Mouse (Mus musculus) CD4-positive, CD25-positive, alpha-beta regulatory T cell, adult 4 months (primary cell): ENCODE results near the gene Smarca2. TPM values are rescaled to one million over a fixed set of nuclear protein-coding genes. Genes with fewer than 3 reads are reported as not detected.

Experiments
- ATAC-seq: one replicate; pipeline ENCODE4 v1.8.0; 2017
- polyA plus RNA-seq, 2 experiments: library from polyadenylated mRNA; unstranded; fragments of 100-300 nt; shearing (Covaris generic); gene quantifications; one replicate each; pipeline ENCODE4 v1.2.1; 2017

Smarca2 gene
- 10 to 100 TPM; 40.8 to 49.9 TPM for polyA plus RNA-seq

- peak; percentile 83 for ATAC-seq
These were observed at the start of gene Smarca2 for GRCm38 (mm10) chr19:26604755-26605300. Gene Smarca2 (plus strand): TSS chr19:26605050.

- ATAC-seq = no peak
These were observed 40.0 kb upstream of the Smarca2 start for GRCm38 (mm10) chr19:26564850-26565249.

- ATAC-seq = no peak
These were observed 38.7 kb upstream of the Smarca2 start for GRCm38 (mm10) chr19:26566109-26566508.

GRCm38 (mm10) chr19:26568236-26568635, 36.6 kb upstream of the Smarca2 start:
- no peak for ATAC-seq

GRCm38 (mm10) chr19:26568941-26569340, 35.9 kb upstream of the Smarca2 start:
- ATAC-seq = no peak

GRCm38 (mm10) chr19:26569461-26569860, 35.4 kb upstream of the Smarca2 start:
- no peak for ATAC-seq

GRCm38 (mm10) chr19:26579645-26580044, 25.2 kb upstream of the Smarca2 start:
- ATAC-seq = no peak

- ATAC-seq = no peak
These were observed 24.8 kb upstream of the Smarca2 start for GRCm38 (mm10) chr19:26580061-26580460.

- no peak for ATAC-seq
These were observed 10.2 kb upstream of the Smarca2 start for GRCm38 (mm10) chr19:26594661-26595060.

- no peak for ATAC-seq
These were observed 3.4 kb upstream of the Smarca2 start for GRCm38 (mm10) chr19:26601459-26601858.

GRCm38 (mm10) chr19:26603296-26603860, 1.5 kb upstream of the Smarca2 start:
- ATAC-seq = no peak

- ATAC-seq = peak; percentile 27
These were observed 720 bp upstream of the Smarca2 start for GRCm38 (mm10) chr19:26603906-26604754.

GRCm38 (mm10) chr19:26605438-26606320, 829 bp downstream of the Smarca2 start:
- ATAC-seq = no peak

- ATAC-seq = peak; percentile 2
These were observed 1.7 kb downstream of the Smarca2 start for GRCm38 (mm10) chr19:26606321-26607155.

- ATAC-seq = peak; percentile 44
These were observed 2.3 kb downstream of the Smarca2 start for GRCm38 (mm10) chr19:26607156-26607536.

GRCm38 (mm10) chr19:26607551-26608433, 2.9 kb downstream of the Smarca2 start:
- ATAC-seq = no peak

- no peak for ATAC-seq
These were observed 3.6 kb downstream of the Smarca2 start for GRCm38 (mm10) chr19:26608434-26608812.

- no peak for ATAC-seq
These were observed 4.8 kb downstream of the Smarca2 start for GRCm38 (mm10) chr19:26609637-26610036.

GRCm38 (mm10) chr19:26612995-26613394, 8.1 kb downstream of the Smarca2 start:
- ATAC-seq = no peak

GRCm38 (mm10) chr19:26613665-26614064, 8.8 kb downstream of the Smarca2 start:
- no peak for ATAC-seq

- ATAC-seq = no peak
These were observed 11.4 kb downstream of the Smarca2 start for GRCm38 (mm10) chr19:26616271-26616670.
